Mouse (Mus musculus): ENCODE data around the gene Msh6. TPM values are rescaled to one million over a fixed set of nuclear protein-coding genes. Genes with fewer than 3 reads are reported as not detected.

The Msh6 gene
- polyA plus RNA-seq (2012; rRNA removed; ENCODE audit: low replicate concordance) = 1.1 and 1.4 TPM in 2 replicates

DNA sequence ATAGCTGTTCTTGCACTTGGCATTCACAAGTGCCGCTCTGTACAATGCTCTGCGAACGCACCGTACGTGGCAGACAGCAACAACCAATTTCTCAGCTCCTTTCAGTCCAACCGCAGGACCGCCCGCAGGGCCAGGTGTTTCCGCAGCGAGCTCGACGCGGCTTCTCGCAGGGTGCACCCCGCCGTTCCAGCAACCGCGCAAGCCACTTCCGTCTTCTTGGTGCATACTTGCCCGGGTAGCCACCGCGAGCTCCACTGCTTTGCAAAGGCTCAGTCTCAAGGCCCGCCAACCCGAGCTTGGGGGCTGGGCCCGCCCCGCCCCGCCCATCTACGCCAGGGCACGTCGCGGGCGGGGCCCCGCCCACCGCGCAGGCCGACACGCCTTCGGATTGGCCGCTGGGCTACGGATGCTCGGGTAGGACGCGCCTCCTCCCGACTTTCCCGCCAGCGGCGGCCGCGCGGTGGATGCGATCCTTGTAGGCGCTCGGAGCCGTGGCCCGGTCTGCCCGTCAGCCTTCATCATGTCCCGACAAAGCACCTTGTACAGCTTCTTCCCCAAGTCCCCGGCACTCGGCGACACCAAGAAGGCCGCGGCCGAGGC, at the start of gene Msh6:
Msh6 (plus strand) TSS at position 434 of the 600 bp plus-strand sequence.

Other genes starting within 250 kb of the Msh6 start
- 0.06 TPM in 1 of 2 replicates, not detected in the other for gene Kcnk12, start 177.1 kb upstream of the Msh6 start, polyA plus RNA-seq (2012; rRNA removed; ENCODE audit: low replicate concordance)
- gene Rpl36-ps4, start 54.1 kb upstream of the Msh6 start, polyA plus RNA-seq (2012; rRNA removed; ENCODE audit: low replicate concordance) = not detected in 2 replicates
- 3.4 and 4.0 TPM in 2 replicates for gene Fbxo11, start 90.2 kb downstream of the Msh6 start, polyA plus RNA-seq (2012; rRNA removed; ENCODE audit: low replicate concordance)

Measured in duodenum, adult 2 months (tissue).